11 mouse cellular contexts compared by ENCODE assay signal in genomic region chr3:89835362-89835761, GRCm38 (mm10). TPM values are rescaled to one million over a fixed set of nuclear protein-coding genes. Genes with fewer than 3 reads are reported as not detected.
DNase-seq lines count a peak whose midpoint lies in the region; ATAC-seq lines count a peak whose summit lies in the region.
"Had no signal": no experiment of that assay in that cellular context is flagged by ENCODE, and none has a peak within 500 bp of the region (broad histone marks: within the 10 kb centered on the region; RNA-seq: fewer than 3 reads in every experiment).

No protein-coding gene starts in this region.

- H3K27ac ChIP-seq in liver, embryonic 12.5 days, result no peak overlapping the region
- H3K27ac ChIP-seq in stomach, embryonic 16.5 days (ENCODE audit: low read length), result no peak overlapping the region
- H3K27ac ChIP-seq in forebrain, embryonic 11.5 days (ENCODE audit: low read depth, low read length), result no peak overlapping the region
- H3K27ac ChIP-seq: left cerebral cortex, adult 2 months had no signal

- no peak overlapping the region for H3K4me3 ChIP-seq in liver, embryonic 12.5 days
- no peak overlapping the region for H3K4me3 ChIP-seq in stomach, embryonic 16.5 days (replicated peaks; ENCODE audit: low read length)
- H3K4me3 ChIP-seq in forebrain, embryonic 11.5 days (ENCODE audit: low read depth, low read length), result no peak overlapping the region
- H3K4me3 ChIP-seq: left cerebral cortex, adult 2 months had no signal

- H3K4me2 ChIP-seq in liver, embryonic 12.5 days, result no peak overlapping the region
- H3K4me2 ChIP-seq in stomach, embryonic 16.5 days (ENCODE audit: low read depth, low read length), result no peak overlapping the region
- no peak overlapping the region for H3K4me2 ChIP-seq in forebrain, embryonic 11.5 days (ENCODE audit: low read depth, low read length, severe bottlenecking)

- peak; percentile 49; the same call in 1 of the 2 replicates for ATAC-seq in liver, embryonic 12.5 days
- ATAC-seq in stomach, embryonic 16.5 days (ENCODE audit: insufficient read depth, low FRiP score), result peak; percentile 62; the same call in 1 of the 2 replicates
- no peak for ATAC-seq in forebrain, embryonic 11.5 days (replicated peaks; ENCODE audit: low FRiP score)

- no peak overlapping the region for H3K9ac ChIP-seq in liver, embryonic 12.5 days
- no peak overlapping the region for H3K9ac ChIP-seq in stomach, embryonic 16.5 days (ENCODE audit: low read length)
- H3K9ac ChIP-seq in forebrain, embryonic 11.5 days (ENCODE audit: low read length), result no peak overlapping the region

- H3K27me3 ChIP-seq in liver, embryonic 12.5 days (replicated peaks), result peaks cover 60% of the 10 kb centered on the region
- H3K27me3 ChIP-seq in stomach, embryonic 16.5 days (ENCODE audit: control insufficient read depth, insufficient read depth, low read length), result peaks cover 31% of the 10 kb centered on the region
- peaks cover 31% of the 10 kb centered on the region for H3K27me3 ChIP-seq in forebrain, embryonic 11.5 days (ENCODE audit: control insufficient read depth, insufficient read depth, low read length)

- DNase-seq in embryo, embryonic 10 days (ENCODE audit: low spot score), result peak; percentile 25
- DNase-seq in embryo, embryonic 10.5 days (ENCODE audit: low spot score), result no peak
- peak; percentile 52 for DNase-seq in heart, postnatal 4 days
- DNase-seq in forebrain, embryonic 11.5 days (ENCODE audit: low spot score), result no peak
- DNase-seq in urinary bladder, adult 18-20 months (ENCODE audit: low spot score in 2 of 2), result no peak
- no peak for DNase-seq in spleen, adult 18-20 months
- DNase-seq: B cell, adult 2 months; cerebellum, postnatal 36 days had no signal

- H3K4me1 ChIP-seq in liver, embryonic 12.5 days, result peaks cover 21% of the 10 kb centered on the region
- H3K4me1 ChIP-seq in stomach, embryonic 16.5 days (ENCODE audit: control insufficient read depth, insufficient read depth, low read length), result no peaks in the 10 kb centered on the region
- H3K4me1 ChIP-seq in forebrain, embryonic 11.5 days (replicated peaks; ENCODE audit: control insufficient read depth, insufficient read depth, low read length), result 0 out of 2 replicates have a peak, but pooled peaks cover 2% of the 10 kb centered on the region

- H3K36me3 ChIP-seq in liver, embryonic 12.5 days, result no peaks in the 10 kb centered on the region
- H3K36me3 ChIP-seq in stomach, embryonic 16.5 days (ENCODE audit: control insufficient read depth, insufficient read depth, low read length), result no peaks in the 10 kb centered on the region
- no peaks in the 10 kb centered on the region for H3K36me3 ChIP-seq in forebrain, embryonic 11.5 days (ENCODE audit: control insufficient read depth, insufficient read depth, low read length)

- H3K9me3 ChIP-seq in liver, embryonic 12.5 days (replicated peaks), result no peaks in the 10 kb centered on the region
- no peaks in the 10 kb centered on the region for H3K9me3 ChIP-seq in stomach, embryonic 16.5 days (replicated peaks; ENCODE audit: control insufficient read depth, low read length)
- no peaks in the 10 kb centered on the region for H3K9me3 ChIP-seq in forebrain, embryonic 11.5 days (ENCODE audit: control insufficient read depth, low read length)

- 5% methylated on average over 8 of the region's 8 CpGs for WGBS in liver, embryonic 12.5 days (ENCODE audit: insufficient replicate concordance)
- 31% methylated on average over 8 of the region's 8 CpGs for WGBS in stomach, embryonic 16.5 days
- 61% methylated on average over 8 of the region's 8 CpGs for WGBS in forebrain, embryonic 11.5 days

RNA-seq across cellular contexts. Expression of gene She, which starts 4.2 kb away (rescaled TPM):
- total RNA-seq in heart, postnatal 4 days (2021), result 10 to 100 TPM; 23.5 to 23.8 TPM
- 2.9 and 3.1 TPM in 2 replicates for polyA plus RNA-seq in liver, embryonic 12.5 days (2016; fragmentation: Nextera tagmentation; extraction: Ambion mirVana)
- polyA plus RNA-seq in stomach, embryonic 16.5 days (2015; fragmentation: Nextera tagmentation; extraction: Ambion mirVana), result 3.0 and 3.1 TPM in 2 replicates
- polyA plus RNA-seq in forebrain, embryonic 11.5 days (2014; fragmentation: Nextera tagmentation; extraction: Ambion mirVana), result 2.0 and 2.4 TPM in 2 replicates

Comparison
In these comparisons a context has a peak if more than half of its experiments do, and no peak if none do; other contexts are left out.
1. DNase-seq: peak in embryo, embryonic 10 days (single experiment) and heart, postnatal 4 days (single experiment); none in embryo, embryonic 10.5 days (single experiment), forebrain, embryonic 11.5 days (single experiment), urinary bladder, adult 18-20 months (0 of 2) and spleen, adult 18-20 months (0 of 2).